Mouse (Mus musculus): ENCODE data around the gene Crhr1. TPM values are rescaled to one million over a fixed set of nuclear protein-coding genes. Genes with fewer than 3 reads are reported as not detected.

The Crhr1 gene
- polyA plus RNA-seq, 1 experiment from 2014 or later = 0.16 TPM

- 83% methylated on average over 5 of the region's 5 CpGs for WGBS
- Histone ChIP-seq H3K4me3 (ENCODE audit: low read length) (no peak overlapping the region), H3K4me1 (ENCODE audit: control insufficient read depth, insufficient read depth, low read length) (no peaks in the 10 kb centered on the region), H3K27me3 (ENCODE audit: control insufficient read depth, insufficient read depth, low read length) (no peaks in the 10 kb centered on the region), H3K36me3 (ENCODE audit: control insufficient read depth, insufficient read depth, low read length) (no peaks in the 10 kb centered on the region), H3K9ac (ENCODE audit: low read depth, low read length) (no peak overlapping the region), H3K4me2 (replicated peaks; ENCODE audit: low read depth, low read length) (no peak overlapping the region), H3K9me3 (ENCODE audit: control insufficient read depth, low read length) (no peaks in the 10 kb centered on the region), H3K27ac (ENCODE audit: low read depth, low read length) (no peak overlapping the region)
- no peak for ATAC-seq (ENCODE audit: low FRiP score, low TSS enrichment)
Observed at GRCm38 (mm10) chr11:104221751-104222150, 89.1 kb downstream of the Crhr1 start.

GRCm38 (mm10) chr11:104223301-104223700, 90.6 kb downstream of the Crhr1 start:
- no peak overlapping the region for H3K4me3 ChIP-seq (ENCODE audit: low read length)
- H3K9me3 ChIP-seq (ENCODE audit: control insufficient read depth, low read length) = no peaks in the 10 kb centered on the region
- no peak for ATAC-seq (ENCODE audit: low FRiP score, low TSS enrichment)
- no peak overlapping the region for H3K27ac ChIP-seq (ENCODE audit: low read depth, low read length)
- no peaks in the 10 kb centered on the region for H3K4me1 ChIP-seq (ENCODE audit: control insufficient read depth, insufficient read depth, low read length)
- H3K9ac ChIP-seq (ENCODE audit: low read depth, low read length) = no peak overlapping the region
- H3K36me3 ChIP-seq (ENCODE audit: control insufficient read depth, insufficient read depth, low read length) = no peaks in the 10 kb centered on the region
- 82% methylated on average over 9 of the region's 9 CpGs for WGBS
- no peak overlapping the region for H3K4me2 ChIP-seq (replicated peaks; ENCODE audit: low read depth, low read length)
- H3K27me3 ChIP-seq (ENCODE audit: control insufficient read depth, insufficient read depth, low read length) = no peaks in the 10 kb centered on the region

Other genes starting within 250 kb of the Crhr1 start
- 32.8 and 48.1 TPM in 2 replicates for gene Nsf, start 178.8 kb upstream of the Crhr1 start, polyA plus RNA-seq (2014; fragmentation: Nextera tagmentation; extraction: Ambion mirVana)
- gene Arf2, start 166.1 kb upstream of the Crhr1 start, polyA plus RNA-seq (2014; fragmentation: Nextera tagmentation; extraction: Ambion mirVana) = 44.1 and 60.4 TPM in 2 replicates
- gene Sppl2c, start 53.5 kb downstream of the Crhr1 start, polyA plus RNA-seq (2014; fragmentation: Nextera tagmentation; extraction: Ambion mirVana) = not detected in 2 replicates
- gene Mapt, start 98.5 kb downstream of the Crhr1 start, polyA plus RNA-seq (2014; fragmentation: Nextera tagmentation; extraction: Ambion mirVana) = 4.7 and 5.0 TPM in 2 replicates